Comparison of ENCODE assay signal across 30 mouse cellular contexts in the genomic region with DNA sequence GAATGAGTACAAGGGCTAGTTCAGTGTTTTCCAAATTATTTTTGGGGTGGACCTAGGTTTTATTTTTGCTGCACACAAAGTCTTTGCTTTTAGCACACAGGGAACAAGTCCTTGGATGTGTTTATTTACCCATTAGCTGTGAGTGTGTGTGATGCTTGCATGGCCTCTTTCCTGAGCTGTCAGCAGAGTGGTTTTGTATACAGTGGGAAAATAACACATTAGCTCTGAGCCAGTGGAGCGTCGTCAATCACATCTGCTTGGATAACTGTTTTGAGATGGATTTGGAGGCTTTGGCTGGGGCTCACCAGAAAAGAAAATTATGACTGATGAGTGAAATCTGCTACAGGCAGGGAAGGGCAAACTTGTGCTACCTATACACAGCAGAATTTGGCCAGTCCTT. TPM values are rescaled to one million over a fixed set of nuclear protein-coding genes. Genes with fewer than 3 reads are reported as not detected.
DNase-seq lines count a peak whose midpoint lies in the region; ATAC-seq and TF ChIP-seq lines count a peak whose summit lies in the region.
"Had no signal": no experiment of that assay in that cellular context is flagged by ENCODE, and none has a peak within 500 bp of the region (broad histone marks: within the 10 kb centered on the region; RNA-seq: fewer than 3 reads in every experiment).

No protein-coding gene starts in this region.

- H3K9me3 ChIP-seq in forebrain, embryonic 11.5 days (ENCODE audit: control insufficient read depth, low read length), result no peaks in the 10 kb centered on the region
- no peaks in the 10 kb centered on the region for H3K9me3 ChIP-seq in forebrain, postnatal 0 days (ENCODE audit: low read length)
- H3K9me3 ChIP-seq in hindbrain, embryonic 16.5 days (ENCODE audit: control insufficient read depth, low read length), result no peaks in the 10 kb centered on the region
- no peaks in the 10 kb centered on the region for H3K9me3 ChIP-seq in hindbrain, embryonic 10.5 days
- no peaks in the 10 kb centered on the region for H3K9me3 ChIP-seq in midbrain, postnatal 0 days (ENCODE audit: low read length)
- no peaks in the 10 kb centered on the region for H3K9me3 ChIP-seq in midbrain, embryonic 10.5 days (replicated peaks)
- no peaks in the 10 kb centered on the region for H3K9me3 ChIP-seq in heart, embryonic 11.5 days (replicated peaks; ENCODE audit: control insufficient read depth, low read length)
- H3K9me3 ChIP-seq: embryonic facial prominence, embryonic 13.5 days; intestine, embryonic 15.5 days; limb, embryonic 12.5 days; neural tube, embryonic 15.5 days had no signal

- H3K27ac ChIP-seq in forebrain, embryonic 11.5 days (ENCODE audit: low read depth, low read length), result no peak overlapping the region
- no peak overlapping the region for H3K27ac ChIP-seq in forebrain, postnatal 0 days (ENCODE audit: low read depth, low read length)
- H3K27ac ChIP-seq in hindbrain, embryonic 16.5 days (ENCODE audit: low read depth, low read length), result no peak overlapping the region
- H3K27ac ChIP-seq in hindbrain, embryonic 10.5 days, result no peak overlapping the region
- no peak overlapping the region for H3K27ac ChIP-seq in midbrain, postnatal 0 days (ENCODE audit: low read depth, low read length)
- H3K27ac ChIP-seq in midbrain, embryonic 10.5 days (replicated peaks), result no peak overlapping the region
- no peak overlapping the region for H3K27ac ChIP-seq in heart, embryonic 11.5 days (ENCODE audit: low read depth, low read length)
- H3K27ac ChIP-seq: embryonic facial prominence, embryonic 13.5 days; intestine, embryonic 15.5 days; limb, embryonic 12.5 days; neural tube, embryonic 15.5 days had no signal

- no peak overlapping the region for H3K9ac ChIP-seq in forebrain, embryonic 11.5 days (ENCODE audit: low read length)
- no peak overlapping the region for H3K9ac ChIP-seq in forebrain, postnatal 0 days
- H3K9ac ChIP-seq in hindbrain, embryonic 16.5 days (ENCODE audit: low read depth, low read length), result no peak overlapping the region
- H3K9ac ChIP-seq in midbrain, postnatal 0 days (replicated peaks; ENCODE audit: low read length, poor library complexity, severe bottlenecking), result no peak overlapping the region
- no peak overlapping the region for H3K9ac ChIP-seq in heart, embryonic 11.5 days (ENCODE audit: low read depth, low read length)
- H3K9ac ChIP-seq: embryonic facial prominence, embryonic 13.5 days; intestine, embryonic 15.5 days; limb, embryonic 12.5 days; liver, postnatal 0 days; neural tube, embryonic 15.5 days had no signal

- no peak for DNase-seq in forebrain, embryonic 11.5 days (ENCODE audit: low spot score)
- DNase-seq in forebrain, postnatal 0 days, result no peak
- DNase-seq in hindbrain, embryonic 10.5 days (ENCODE audit: low spot score), result no peak
- DNase-seq in midbrain, postnatal 0 days (ENCODE audit: low spot score), result peak; percentile 24
- no peak for DNase-seq in midbrain, embryonic 10.5 days (ENCODE audit: low spot score)
- DNase-seq in retina, postnatal 1 day, result peak; percentile 49
- DNase-seq: adrenal gland, postnatal 36 days; cerebellum, adult 18-20 months; cerebellum, postnatal 25 days; heart, postnatal 4 days; kidney, postnatal 25 days; layer of hippocampus, postnatal 36 days; liver, postnatal 0 days; thymus, adult 18-20 months; thymus, postnatal 36 days had no signal

- 0 out of 2 replicates have a peak, but pooled peaks have one; percentile 14 for ATAC-seq in forebrain, embryonic 11.5 days (replicated peaks; ENCODE audit: low FRiP score)
- no peak for ATAC-seq in forebrain, postnatal 0 days
- ATAC-seq in hindbrain, embryonic 16.5 days, result peak; percentile 53; the same call in 1 of the 2 replicates
- ATAC-seq in midbrain, postnatal 0 days (ENCODE audit: low FRiP score), result no peak
- no peak for ATAC-seq in heart, embryonic 11.5 days (replicated peaks; ENCODE audit: insufficient number of reproducible peaks, low FRiP score, low TSS enrichment)
- ATAC-seq: intestine, embryonic 15.5 days; liver, postnatal 0 days had no signal

- H3K4me2 ChIP-seq in forebrain, embryonic 11.5 days (ENCODE audit: low read depth, low read length, severe bottlenecking), result no peak overlapping the region
- no peak overlapping the region for H3K4me2 ChIP-seq in forebrain, postnatal 0 days (ENCODE audit: low read depth)
- H3K4me2 ChIP-seq in hindbrain, embryonic 16.5 days (ENCODE audit: low read length), result no peak overlapping the region
- no peak overlapping the region for H3K4me2 ChIP-seq in midbrain, postnatal 0 days (ENCODE audit: low read depth, low read length, poor library complexity, severe bottlenecking)
- H3K4me2 ChIP-seq in heart, embryonic 11.5 days, result no peak overlapping the region
- H3K4me2 ChIP-seq: embryonic facial prominence, embryonic 13.5 days; intestine, embryonic 15.5 days; limb, embryonic 12.5 days; liver, embryonic 11.5 days; neural tube, embryonic 15.5 days had no signal

- H3K4me3 ChIP-seq in forebrain, embryonic 11.5 days (ENCODE audit: low read depth, low read length), result no peak overlapping the region
- H3K4me3 ChIP-seq in forebrain, postnatal 0 days (ENCODE audit: low read depth, low read length), result no peak overlapping the region
- no peak overlapping the region for H3K4me3 ChIP-seq in hindbrain, embryonic 16.5 days (ENCODE audit: low read length)
- H3K4me3 ChIP-seq in hindbrain, embryonic 10.5 days, result no peak overlapping the region
- no peak overlapping the region for H3K4me3 ChIP-seq in midbrain, postnatal 0 days (ENCODE audit: low read depth, low read length)
- no peak overlapping the region for H3K4me3 ChIP-seq in midbrain, embryonic 10.5 days
- no peak overlapping the region for H3K4me3 ChIP-seq in heart, embryonic 11.5 days (ENCODE audit: low read depth, low read length)
- H3K4me3 ChIP-seq: embryonic facial prominence, embryonic 13.5 days; intestine, embryonic 15.5 days; limb, embryonic 12.5 days; neural tube, embryonic 15.5 days had no signal

- H3K36me3 ChIP-seq in forebrain, embryonic 11.5 days (ENCODE audit: control insufficient read depth, insufficient read depth, low read length), result no peaks in the 10 kb centered on the region
- H3K36me3 ChIP-seq in forebrain, postnatal 0 days (ENCODE audit: insufficient read depth), result no peaks in the 10 kb centered on the region
- H3K36me3 ChIP-seq in hindbrain, embryonic 16.5 days (ENCODE audit: control insufficient read depth, insufficient read depth, low read length), result no peaks in the 10 kb centered on the region
- no peaks in the 10 kb centered on the region for H3K36me3 ChIP-seq in hindbrain, embryonic 10.5 days
- H3K36me3 ChIP-seq in midbrain, postnatal 0 days (ENCODE audit: insufficient read depth, low read length), result no peaks in the 10 kb centered on the region
- H3K36me3 ChIP-seq in midbrain, embryonic 10.5 days, result no peaks in the 10 kb centered on the region
- no peaks in the 10 kb centered on the region for H3K36me3 ChIP-seq in heart, embryonic 11.5 days (ENCODE audit: control insufficient read depth, insufficient read depth, low read length)
- H3K36me3 ChIP-seq: embryonic facial prominence, embryonic 13.5 days; intestine, embryonic 15.5 days; limb, embryonic 12.5 days; neural tube, embryonic 15.5 days had no signal

- WGBS in forebrain, embryonic 11.5 days, result 55% methylated on average over 2 of the region's 2 CpGs
- 19% methylated on average over 2 of the region's 2 CpGs for WGBS in forebrain, postnatal 0 days
- 40% methylated on average over 2 of the region's 2 CpGs for WGBS in hindbrain, embryonic 16.5 days
- 64% methylated on average over 2 of the region's 2 CpGs for WGBS in hindbrain, embryonic 10.5 days
- WGBS in midbrain, postnatal 0 days, result 77% methylated on average over 2 of the region's 2 CpGs
- WGBS in midbrain, embryonic 10.5 days, result 84% methylated on average over 2 of the region's 2 CpGs
- 34% methylated on average over 2 of the region's 2 CpGs for WGBS in heart, embryonic 11.5 days (ENCODE audit: insufficient replicate concordance)

- TF ChIP-seq CTCF in forebrain, postnatal 0 days (IDR thresholded peaks at IDR 0.05; ENCODE audit: low read depth), result no peak
- TF ChIP-seq CTCF in midbrain, postnatal 0 days (IDR thresholded peaks at IDR 0.05), result no peak

- no peaks in the 10 kb centered on the region for H3K4me1 ChIP-seq in forebrain, embryonic 11.5 days (replicated peaks; ENCODE audit: control insufficient read depth, insufficient read depth, low read length)
- no peaks in the 10 kb centered on the region for H3K4me1 ChIP-seq in forebrain, postnatal 0 days (ENCODE audit: insufficient read depth)
- no peaks in the 10 kb centered on the region for H3K4me1 ChIP-seq in hindbrain, embryonic 16.5 days (ENCODE audit: control insufficient read depth, insufficient read depth, low read depth, low read length)
- H3K4me1 ChIP-seq in hindbrain, embryonic 10.5 days (replicated peaks), result no peaks in the 10 kb centered on the region
- no peaks in the 10 kb centered on the region for H3K4me1 ChIP-seq in midbrain, postnatal 0 days (ENCODE audit: insufficient read depth, low read length)
- no peaks in the 10 kb centered on the region for H3K4me1 ChIP-seq in midbrain, embryonic 10.5 days
- H3K4me1 ChIP-seq in heart, embryonic 11.5 days (ENCODE audit: control insufficient read depth, insufficient read depth, low read length), result peaks cover 3% of the 10 kb centered on the region; the same call in 1 of the 2 replicates
- H3K4me1 ChIP-seq: intestine, embryonic 15.5 days; limb, embryonic 12.5 days had no signal

- H3K27me3 ChIP-seq in forebrain, embryonic 11.5 days (ENCODE audit: control insufficient read depth, insufficient read depth, low read length), result no peaks in the 10 kb centered on the region
- no peaks in the 10 kb centered on the region for H3K27me3 ChIP-seq in forebrain, postnatal 0 days (ENCODE audit: insufficient read depth, low read length)
- no peaks in the 10 kb centered on the region for H3K27me3 ChIP-seq in hindbrain, embryonic 16.5 days (replicated peaks; ENCODE audit: control insufficient read depth, insufficient read depth, low read length)
- no peaks in the 10 kb centered on the region for H3K27me3 ChIP-seq in hindbrain, embryonic 10.5 days (ENCODE audit: insufficient read depth, poor library complexity, severe bottlenecking)
- no peaks in the 10 kb centered on the region for H3K27me3 ChIP-seq in midbrain, postnatal 0 days (ENCODE audit: insufficient read depth, low read length)
- no peaks in the 10 kb centered on the region for H3K27me3 ChIP-seq in midbrain, embryonic 10.5 days (ENCODE audit: low read depth, poor library complexity, severe bottlenecking)
- H3K27me3 ChIP-seq in heart, embryonic 11.5 days (ENCODE audit: control insufficient read depth, insufficient read depth, low read length), result no peaks in the 10 kb centered on the region
- H3K27me3 ChIP-seq: embryonic facial prominence, embryonic 13.5 days; intestine, embryonic 15.5 days; limb, embryonic 12.5 days; neural tube, embryonic 15.5 days had no signal

RNA-seq across cellular contexts. Expression of a gene that starts 33.0 kb away (rescaled TPM):
- polyA plus RNA-seq in forebrain, embryonic 11.5 days (2014; fragmentation: Nextera tagmentation; extraction: Ambion mirVana), result not detected in 2 replicates
- not detected in 2 replicates for total RNA-seq in forebrain, postnatal 0 days (2014; rRNA removed)
- 0.12 TPM in 1 of 2 replicates, not detected in the other for polyA plus RNA-seq in forebrain, postnatal 0 days (2015; fragmentation: Nextera tagmentation; extraction: Ambion mirVana)
- polyA plus RNA-seq in hindbrain, embryonic 16.5 days (2015; fragmentation: Nextera tagmentation; extraction: Ambion mirVana), result not detected in 2 replicates
- 0.10 TPM in 1 of 2 replicates, not detected in the other for polyA plus RNA-seq in hindbrain, embryonic 10.5 days (2016; fragmentation: Nextera tagmentation; extraction: Ambion mirVana)
- not detected in 2 replicates for total RNA-seq in midbrain, postnatal 0 days (2014; rRNA removed)
- not detected in 2 replicates for polyA plus RNA-seq in midbrain, postnatal 0 days (2015; fragmentation: Nextera tagmentation; extraction: Ambion mirVana)
- polyA plus RNA-seq in midbrain, embryonic 10.5 days (2016; fragmentation: Nextera tagmentation; extraction: Ambion mirVana), result not detected in 2 replicates
- not detected in 2 replicates for polyA plus RNA-seq in heart, embryonic 11.5 days (2014; fragmentation: Nextera tagmentation; extraction: Ambion mirVana)
- total RNA-seq: adrenal gland, adult 18-20 months; adrenal gland, postnatal 36 days; gastrocnemius, adult 8-10 months; heart, postnatal 4 days; layer of hippocampus, adult 8-10 months; layer of hippocampus, postnatal 36 days; megakaryocyte-erythroid progenitor cell, adult 5-6 weeks had no signal
- polyA plus RNA-seq: embryonic facial prominence, embryonic 13.5 days; gonadal fat pad, adult 2 months; intestine, embryonic 15.5 days; kidney, embryonic 14.5 days; limb, embryonic 12.5 days; liver, embryonic 11.5 days; liver, postnatal 0 days; neural tube, embryonic 15.5 days; small intestine, adult 2 months; stomach, embryonic 16.5 days had no signal

Comparison
In these comparisons a context has a peak if more than half of its experiments do, and no peak if none do; other contexts are left out.
1. ATAC-seq: peak in forebrain, embryonic 11.5 days (single experiment) and hindbrain, embryonic 16.5 days (single experiment); none in forebrain, postnatal 0 days (single experiment), midbrain, postnatal 0 days (single experiment) and heart, embryonic 11.5 days (single experiment).
2. DNase-seq: peak in midbrain, postnatal 0 days (single experiment) and retina, postnatal 1 day (single experiment); none in forebrain, embryonic 11.5 days (single experiment), forebrain, postnatal 0 days (single experiment), hindbrain, embryonic 10.5 days (single experiment) and midbrain, embryonic 10.5 days (single experiment).